8 mouse cellular contexts compared by ENCODE assay signal in the genomic region with DNA sequence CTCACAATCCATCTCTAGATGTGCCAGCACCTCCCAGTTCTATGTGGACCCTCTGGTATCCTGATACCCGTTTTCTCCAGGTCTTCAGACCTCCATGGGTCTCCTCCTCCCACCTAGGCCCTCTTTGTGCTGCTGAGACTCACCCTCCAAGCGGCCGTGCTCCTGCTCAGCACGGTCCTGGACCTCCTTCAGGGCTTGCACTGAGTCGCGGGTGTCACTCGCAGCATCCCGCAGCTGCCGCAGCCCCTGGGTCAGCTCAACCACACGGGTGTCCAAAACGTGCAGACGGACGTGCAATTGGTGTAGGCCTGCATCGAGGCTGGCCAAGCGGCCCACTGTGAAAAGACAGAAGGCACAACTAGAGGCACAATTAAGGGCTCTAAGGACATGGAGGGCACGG. TPM values are rescaled to one million over a fixed set of nuclear protein-coding genes. Genes with fewer than 3 reads are reported as not detected.
DNase-seq lines count a peak whose midpoint lies in the region; ATAC-seq and TF ChIP-seq lines count a peak whose summit lies in the region.

No protein-coding gene starts in this region.

- TF ChIP-seq CTCF in liver, adult 2 months (IDR thresholded peaks at IDR 0.05; ENCODE audit: low read depth, low read length), result no peak
- TF ChIP-seq CTCF in midbrain, postnatal 0 days (IDR thresholded peaks at IDR 0.05), result no peak

- no peak overlapping the region for H3K27ac ChIP-seq in liver, adult 2 months (replicated peaks; ENCODE audit: insufficient read depth, low read depth, low read length)
- peak overlapping the region; percentile 87 for H3K27ac ChIP-seq in embryonic facial prominence, embryonic 14.5 days (replicated peaks; ENCODE audit: low read depth, low read length)
- H3K27ac ChIP-seq in hindbrain, embryonic 15.5 days (replicated peaks), result peak overlapping the region; percentile 58; the same call in 1 of the 2 replicates
- peak overlapping the region; percentile 83 for H3K27ac ChIP-seq in midbrain, postnatal 0 days (ENCODE audit: low read depth, low read length)

- intact Hi-C loops in left cerebral cortex, postnatal 25 days (cut with DNase I), result no loop called here

- DNase-seq in liver, adult 2 months (ENCODE audit: extremely low read depth, low read depth, low spot score), result no peak
- DNase-seq in liver, result no peak
- no peak for DNase-seq in embryonic facial prominence, embryonic 14.5 days (ENCODE audit: low spot score)
- no peak for DNase-seq in midbrain, postnatal 0 days (ENCODE audit: low spot score)
- no peak for DNase-seq in frontal cortex, postnatal 14 days (ENCODE audit: low spot score in 2 of 2)
- no peak for DNase-seq in left cerebral cortex, postnatal 25 days (ENCODE audit: low spot score in 2 of 2)
- no peak for DNase-seq in cerebellum, adult 9-11 months

- 20% methylated on average over 16 of the region's 16 CpGs for WGBS in liver, adult 2 months
- WGBS in embryonic facial prominence, embryonic 14.5 days, result 13% methylated on average over 16 of the region's 16 CpGs
- WGBS in hindbrain, embryonic 15.5 days, result 10% methylated on average over 16 of the region's 16 CpGs
- WGBS in midbrain, postnatal 0 days, result 11% methylated on average over 16 of the region's 16 CpGs

- no peaks in the 10 kb centered on the region for H3K9me3 ChIP-seq in embryonic facial prominence, embryonic 14.5 days (ENCODE audit: control insufficient read depth, low read length)
- no peaks in the 10 kb centered on the region for H3K9me3 ChIP-seq in hindbrain, embryonic 15.5 days
- no peaks in the 10 kb centered on the region for H3K9me3 ChIP-seq in midbrain, postnatal 0 days (ENCODE audit: low read length)

- H3K4me3 ChIP-seq in liver, adult 2 months (ENCODE audit: insufficient read depth, low read depth, low read length), result peak overlapping the region; percentile 7; the same call in 1 of the 2 replicates
- H3K4me3 ChIP-seq in embryonic facial prominence, embryonic 14.5 days (ENCODE audit: low read depth, low read length), result peak overlapping the region; percentile 65
- H3K4me3 ChIP-seq in hindbrain, embryonic 15.5 days, result peak overlapping the region; percentile 69
- 0 out of 2 replicates have a peak overlapping the region, but pooled peaks have one; percentile 49 for H3K4me3 ChIP-seq in midbrain, postnatal 0 days (ENCODE audit: low read depth, low read length)

- peak overlapping the region; percentile 7; the same call in 1 of the 2 replicates for H3K9ac ChIP-seq in liver, adult 2 months (ENCODE audit: low read depth, low read length)
- peak overlapping the region; percentile 51 for H3K9ac ChIP-seq in embryonic facial prominence, embryonic 14.5 days (ENCODE audit: low read depth, low read length)
- no peak overlapping the region for H3K9ac ChIP-seq in hindbrain, embryonic 15.5 days
- no peak overlapping the region for H3K9ac ChIP-seq in midbrain, postnatal 0 days (replicated peaks; ENCODE audit: low read length, poor library complexity, severe bottlenecking)

- peaks cover 10% of the 10 kb centered on the region for H3K27me3 ChIP-seq in liver, adult 2 months (ENCODE audit: control insufficient read depth, insufficient read depth, low read length)
- H3K27me3 ChIP-seq in embryonic facial prominence, embryonic 14.5 days (replicated peaks; ENCODE audit: control insufficient read depth, insufficient read depth, low read length), result no peaks in the 10 kb centered on the region
- no peaks in the 10 kb centered on the region for H3K27me3 ChIP-seq in hindbrain, embryonic 15.5 days
- no peaks in the 10 kb centered on the region for H3K27me3 ChIP-seq in midbrain, postnatal 0 days (ENCODE audit: insufficient read depth, low read length)

- H3K4me2 ChIP-seq in embryonic facial prominence, embryonic 14.5 days (ENCODE audit: low read depth, low read length), result peak overlapping the region; percentile 78
- peak overlapping the region; percentile 65 for H3K4me2 ChIP-seq in hindbrain, embryonic 15.5 days
- H3K4me2 ChIP-seq in midbrain, postnatal 0 days (ENCODE audit: low read depth, low read length, poor library complexity, severe bottlenecking), result peak overlapping the region; percentile 55; the same call in 1 of the 2 replicates

- H3K79me2 ChIP-seq in liver, adult 2 months (ENCODE audit: control insufficient read depth, insufficient read depth, low read length), result no peaks in the 10 kb centered on the region

- no peak for TF ChIP-seq POLR2A in liver, adult 2 months (IDR thresholded peaks at IDR 0.05; ENCODE audit: extremely low read depth, insufficient read depth, low read length)

- no peaks in the 10 kb centered on the region for H3K36me3 ChIP-seq in liver, adult 2 months (ENCODE audit: control insufficient read depth, insufficient read depth, low read length)
- no peaks in the 10 kb centered on the region for H3K36me3 ChIP-seq in embryonic facial prominence, embryonic 14.5 days (ENCODE audit: control insufficient read depth, insufficient read depth, low read length)
- H3K36me3 ChIP-seq in hindbrain, embryonic 15.5 days, result no peaks in the 10 kb centered on the region
- H3K36me3 ChIP-seq in midbrain, postnatal 0 days (ENCODE audit: insufficient read depth, low read length), result no peaks in the 10 kb centered on the region

- ATAC-seq in embryonic facial prominence, embryonic 14.5 days (ENCODE audit: low read depth), result no peak
- ATAC-seq in hindbrain, embryonic 15.5 days (ENCODE audit: low FRiP score, low read depth), result peak; percentile 12; the same call in 1 of the 2 replicates
- no peak for ATAC-seq in midbrain, postnatal 0 days (ENCODE audit: low FRiP score)

- H3K4me1 ChIP-seq in liver, adult 2 months (ENCODE audit: control insufficient read depth, insufficient read depth, low read length), result peaks cover 4% of the 10 kb centered on the region; the same call in 1 of the 2 replicates
- peaks cover 21% of the 10 kb centered on the region for H3K4me1 ChIP-seq in embryonic facial prominence, embryonic 14.5 days (ENCODE audit: control insufficient read depth, insufficient read depth, low read length)
- peaks cover 21% of the 10 kb centered on the region for H3K4me1 ChIP-seq in hindbrain, embryonic 15.5 days (replicated peaks)
- H3K4me1 ChIP-seq in midbrain, postnatal 0 days (ENCODE audit: insufficient read depth, low read length), result peaks cover 6% of the 10 kb centered on the region; the same call in 1 of the 2 replicates

RNA-seq across cellular contexts. Expression of gene Clec11a, which starts 1.0 kb away (rescaled TPM):
- total RNA-seq in liver, adult 2 months (2014; rRNA removed), result 1.3 and 1.9 TPM in 2 replicates
- 2.0 and 2.4 TPM in 2 replicates for polyA plus RNA-seq in liver, adult 2 months (2012; rRNA removed)
- polyA plus RNA-seq in embryonic facial prominence, embryonic 14.5 days (2014; fragmentation: Nextera tagmentation; extraction: Ambion mirVana), result 27.3 and 34.6 TPM in 2 replicates
- polyA plus RNA-seq in hindbrain, embryonic 15.5 days (2015; fragmentation: Nextera tagmentation; extraction: Ambion mirVana), result 3.0 and 3.4 TPM in 2 replicates
- 3.2 and 3.9 TPM in 2 replicates for total RNA-seq in midbrain, postnatal 0 days (2014; rRNA removed)
- polyA plus RNA-seq in midbrain, postnatal 0 days (2015; fragmentation: Nextera tagmentation; extraction: Ambion mirVana), result 3.5 and 3.8 TPM in 2 replicates
- 1 to 10 TPM; 3.5 to 3.9 TPM for total RNA-seq in left cerebral cortex, postnatal 25 days (2021)

RNA-seq across cellular contexts. Expression of gene Shank1, which starts 4.4 kb away (rescaled TPM):
- total RNA-seq in liver, adult 2 months (2014; rRNA removed), result under 0.01 TPM in 1 of 2 replicates, not detected in the other
- 0.04 and 0.06 TPM in 2 replicates for polyA plus RNA-seq in liver, adult 2 months (2012; rRNA removed)
- polyA plus RNA-seq in embryonic facial prominence, embryonic 14.5 days (2014; fragmentation: Nextera tagmentation; extraction: Ambion mirVana), result 3.6 and 3.7 TPM in 2 replicates
- 38.7 and 42.3 TPM in 2 replicates for polyA plus RNA-seq in hindbrain, embryonic 15.5 days (2015; fragmentation: Nextera tagmentation; extraction: Ambion mirVana)
- 48.1 and 60.3 TPM in 2 replicates for total RNA-seq in midbrain, postnatal 0 days (2014; rRNA removed)
- polyA plus RNA-seq in midbrain, postnatal 0 days (2015; fragmentation: Nextera tagmentation; extraction: Ambion mirVana), result 33.9 and 39.2 TPM in 2 replicates
- 100 to 1,000 TPM; 571 to 587 TPM for total RNA-seq in left cerebral cortex, postnatal 25 days (2021)

RNA-seq across cellular contexts. Expression of gene Gm15517, which starts 44.4 kb away (rescaled TPM):
- not detected in 2 replicates for total RNA-seq in liver, adult 2 months (2014; rRNA removed)
- not detected in 2 replicates for polyA plus RNA-seq in liver, adult 2 months (2012; rRNA removed)
- not detected in 2 replicates for polyA plus RNA-seq in embryonic facial prominence, embryonic 14.5 days (2014; fragmentation: Nextera tagmentation; extraction: Ambion mirVana)
- polyA plus RNA-seq in hindbrain, embryonic 15.5 days (2015; fragmentation: Nextera tagmentation; extraction: Ambion mirVana), result 1.2 TPM in 1 of 2 replicates, not detected in the other
- total RNA-seq in midbrain, postnatal 0 days (2014; rRNA removed), result not detected in 2 replicates
- not detected in 2 replicates for polyA plus RNA-seq in midbrain, postnatal 0 days (2015; fragmentation: Nextera tagmentation; extraction: Ambion mirVana)
- total RNA-seq in left cerebral cortex, postnatal 25 days (2021), result not detected

RNA-seq across cellular contexts. Expression of gene Acp4, which starts 48.5 kb away (rescaled TPM):
- total RNA-seq in liver, adult 2 months (2014; rRNA removed), result not detected in 2 replicates
- polyA plus RNA-seq in liver, adult 2 months (2012; rRNA removed), result not detected in 2 replicates
- 0.92 and 0.96 TPM in 2 replicates for polyA plus RNA-seq in embryonic facial prominence, embryonic 14.5 days (2014; fragmentation: Nextera tagmentation; extraction: Ambion mirVana)
- polyA plus RNA-seq in hindbrain, embryonic 15.5 days (2015; fragmentation: Nextera tagmentation; extraction: Ambion mirVana), result not detected in 2 replicates
- not detected in 2 replicates for total RNA-seq in midbrain, postnatal 0 days (2014; rRNA removed)
- polyA plus RNA-seq in midbrain, postnatal 0 days (2015; fragmentation: Nextera tagmentation; extraction: Ambion mirVana), result not detected in 2 replicates
- total RNA-seq in left cerebral cortex, postnatal 25 days (2021), result not detected

RNA-seq across cellular contexts. Expression of gene 2410002F23Rik, which starts 59.2 kb away (rescaled TPM):
- total RNA-seq in liver, adult 2 months (2014; rRNA removed), result 6.1 and 7.2 TPM in 2 replicates
- 14.3 and 30.1 TPM in 2 replicates for polyA plus RNA-seq in liver, adult 2 months (2012; rRNA removed)
- polyA plus RNA-seq in embryonic facial prominence, embryonic 14.5 days (2014; fragmentation: Nextera tagmentation; extraction: Ambion mirVana), result 117 and 144 TPM in 2 replicates
- polyA plus RNA-seq in hindbrain, embryonic 15.5 days (2015; fragmentation: Nextera tagmentation; extraction: Ambion mirVana), result 193 and 221 TPM in 2 replicates
- 329 and 379 TPM in 2 replicates for total RNA-seq in midbrain, postnatal 0 days (2014; rRNA removed)
- 279 and 286 TPM in 2 replicates for polyA plus RNA-seq in midbrain, postnatal 0 days (2015; fragmentation: Nextera tagmentation; extraction: Ambion mirVana)
- 10 to 100 TPM; 72.5 to 73.5 TPM for total RNA-seq in left cerebral cortex, postnatal 25 days (2021)

Comparison
In these comparisons a context has a peak if more than half of its experiments do, and no peak if none do; other contexts are left out.
1. H3K4me3 ChIP-seq: peak in every context shown above with its lines; median percentile 69 in hindbrain, embryonic 15.5 days; 65 in embryonic facial prominence, embryonic 14.5 days; 49 in midbrain, postnatal 0 days; 7 in liver, adult 2 months.
2. H3K9ac ChIP-seq: peak in liver, adult 2 months (single experiment) and embryonic facial prominence, embryonic 14.5 days (single experiment); none in hindbrain, embryonic 15.5 days (single experiment) and midbrain, postnatal 0 days (single experiment).
3. Peak in every context shown above with its lines, with median percentiles within 50 percentile points of each other: H3K4me2 ChIP-seq.